Mouse (Mus musculus): Measurements from ENCODE around the gene Rbpms2. TPM values are rescaled to one million over a fixed set of nuclear protein-coding genes. Genes with fewer than 3 reads are reported as not detected.

Rbpms2 gene
- polyA plus RNA-seq, 1 experiment from 2014 or later: 4.7 TPM

DNA sequence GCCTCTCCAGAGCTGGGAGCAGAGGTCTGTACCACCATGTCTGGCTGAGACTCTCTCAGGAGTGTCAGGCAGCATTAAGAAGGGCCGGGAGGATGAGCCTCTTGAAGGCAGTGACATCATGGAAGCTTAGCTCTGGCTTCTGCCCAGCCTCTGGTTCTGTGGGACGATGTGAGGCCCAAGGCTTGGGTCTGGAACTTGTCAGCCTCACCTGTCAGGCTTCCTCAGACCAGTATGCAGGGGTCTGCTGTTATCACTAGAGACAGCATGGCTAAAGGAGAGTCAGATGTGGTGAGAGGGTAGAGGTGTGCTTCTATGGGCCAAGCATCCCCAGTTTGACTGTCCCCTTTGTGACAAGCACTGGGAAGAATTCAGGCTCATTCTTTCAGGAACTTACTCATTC, 16.4 kb upstream of the Rbpms2 start:
- 77% methylated on average over 2 of the region's 2 CpGs for WGBS
- no peak overlapping the region for H3K4me3 ChIP-seq (replicated peaks; ENCODE audit: low read length)
- H3K27ac ChIP-seq: no peak overlapping the region
- H3K4me2 ChIP-seq (replicated peaks): no peak overlapping the region
- no peaks in the 10 kb centered on the region for H3K9me3 ChIP-seq (ENCODE audit: control insufficient read depth, low read length)
- DNase-seq (ENCODE audit: low spot score) (no peak), ATAC-seq (ENCODE audit: low FRiP score) (no peak)
- H3K9ac ChIP-seq: no peak overlapping the region
- H3K27me3 ChIP-seq (ENCODE audit: control insufficient read depth, insufficient read depth, low read length): no peaks in the 10 kb centered on the region
- no peaks in the 10 kb centered on the region for H3K36me3 ChIP-seq (replicated peaks; ENCODE audit: control insufficient read depth, insufficient read depth)
- H3K4me1 ChIP-seq (replicated peaks; ENCODE audit: control insufficient read depth, insufficient read depth, low read length): no peaks in the 10 kb centered on the region

DNA sequence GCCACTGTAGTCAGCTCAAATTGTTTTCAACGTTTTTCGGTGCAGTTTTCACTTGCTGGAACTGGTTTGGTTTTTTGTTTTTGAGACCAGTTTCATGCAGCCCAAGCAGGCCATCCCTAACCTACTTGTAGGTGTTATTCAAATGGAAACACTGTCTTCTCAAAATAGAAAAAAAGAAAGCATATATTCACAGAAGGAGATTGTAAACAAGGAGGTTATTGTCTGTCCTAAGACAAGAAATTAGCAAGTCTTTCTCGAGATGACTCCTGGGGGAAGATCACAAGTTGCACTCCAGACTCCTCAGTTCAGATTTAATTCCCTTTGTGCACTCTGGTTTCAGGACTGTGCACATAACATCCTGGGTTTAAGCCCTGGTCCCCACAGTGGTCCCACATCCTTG, 10.1 kb upstream of the Rbpms2 start:
- WGBS: 66% methylated on average over 3 of the region's 3 CpGs
- Histone ChIP-seq H3K9ac (no peak overlapping the region), H3K4me3 (replicated peaks; ENCODE audit: low read length) (no peak overlapping the region), H3K9me3 (ENCODE audit: control insufficient read depth, low read length) (no peaks in the 10 kb centered on the region), H3K27ac (no peak overlapping the region), H3K36me3 (replicated peaks; ENCODE audit: control insufficient read depth, insufficient read depth) (no peaks in the 10 kb centered on the region), H3K27me3 (ENCODE audit: control insufficient read depth, insufficient read depth, low read length) (no peaks in the 10 kb centered on the region), H3K4me1 (replicated peaks; ENCODE audit: control insufficient read depth, insufficient read depth, low read length) (no peaks in the 10 kb centered on the region), H3K4me2 (replicated peaks) (no peak overlapping the region)
- ATAC-seq (ENCODE audit: low FRiP score) (no peak), DNase-seq (ENCODE audit: low spot score) (no peak)

DNA sequence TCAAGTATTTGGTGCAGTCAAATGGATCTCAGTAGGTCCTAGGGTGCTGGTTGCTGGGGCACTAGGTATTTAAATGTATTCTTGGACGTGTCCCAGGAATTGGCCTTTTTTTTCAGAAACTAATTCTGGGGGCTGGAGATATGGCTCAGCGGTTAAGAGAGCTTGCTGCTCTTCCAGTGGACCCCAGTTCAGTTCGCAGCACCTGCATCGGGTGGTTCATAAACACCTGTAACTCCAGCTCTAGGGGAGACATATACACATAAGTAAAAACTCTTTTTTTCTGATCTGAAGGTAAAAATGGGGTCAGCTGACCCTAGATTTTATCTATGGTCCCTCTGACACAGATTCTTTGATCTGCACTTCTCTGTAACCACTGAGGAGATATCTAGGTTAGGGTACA, 8.3 kb upstream of the Rbpms2 start:
- ATAC-seq (ENCODE audit: low FRiP score) (no peak), DNase-seq (ENCODE audit: low spot score) (no peak)
- Histone ChIP-seq H3K9me3 (ENCODE audit: control insufficient read depth, low read length) (no peaks in the 10 kb centered on the region), H3K27ac (no peak overlapping the region), H3K4me1 (replicated peaks; ENCODE audit: control insufficient read depth, insufficient read depth, low read length) (no peaks in the 10 kb centered on the region), H3K36me3 (replicated peaks; ENCODE audit: control insufficient read depth, insufficient read depth) (no peaks in the 10 kb centered on the region), H3K9ac (no peak overlapping the region), H3K4me2 (replicated peaks) (no peak overlapping the region), H3K4me3 (replicated peaks; ENCODE audit: low read length) (no peak overlapping the region), H3K27me3 (ENCODE audit: control insufficient read depth, insufficient read depth, low read length) (peaks cover 5% of the 10 kb centered on the region; the same call in 1 of the 2 replicates)
- WGBS: 89% methylated on average over 4 of the region's 4 CpGs

DNA sequence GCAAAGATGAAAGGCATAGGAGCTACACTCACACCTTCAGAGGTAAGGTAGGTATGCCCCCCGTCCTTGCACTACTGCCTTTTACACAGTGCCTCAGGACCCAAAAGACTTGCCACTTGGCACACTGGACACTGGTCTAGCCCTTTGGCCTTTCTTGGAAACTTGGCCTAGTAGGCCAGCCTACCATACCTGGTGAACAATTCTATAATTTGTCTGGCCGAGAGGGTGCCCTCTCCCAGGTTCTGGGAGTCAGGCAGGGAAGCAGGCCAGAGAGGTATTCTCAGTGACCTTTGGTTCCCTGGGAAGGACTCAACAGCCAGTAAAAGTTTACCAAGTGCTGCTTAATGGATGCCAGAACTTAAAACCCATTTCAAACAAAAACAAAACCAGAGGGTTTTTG, 7.8 kb upstream of the Rbpms2 start:
- Histone ChIP-seq H3K4me3 (replicated peaks; ENCODE audit: low read length) (no peak overlapping the region), H3K4me2 (replicated peaks) (no peak overlapping the region), H3K9ac (no peak overlapping the region), H3K27me3 (ENCODE audit: control insufficient read depth, insufficient read depth, low read length) (peaks cover 7% of the 10 kb centered on the region; the same call in 1 of the 2 replicates), H3K9me3 (ENCODE audit: control insufficient read depth, low read length) (no peaks in the 10 kb centered on the region), H3K36me3 (replicated peaks; ENCODE audit: control insufficient read depth, insufficient read depth) (no peaks in the 10 kb centered on the region), H3K27ac (no peak overlapping the region), H3K4me1 (replicated peaks; ENCODE audit: control insufficient read depth, insufficient read depth, low read length) (no peaks in the 10 kb centered on the region)
- no peak for DNase-seq (ENCODE audit: low spot score)
- ATAC-seq (ENCODE audit: low FRiP score): no peak
- WGBS: 90% methylated on average over 2 of the region's 2 CpGs

GRCm38 (mm10) chr9:65622826-65623225, 6.6 kb upstream of the Rbpms2 start:
- no peaks in the 10 kb centered on the region for H3K4me1 ChIP-seq (replicated peaks; ENCODE audit: control insufficient read depth, insufficient read depth, low read length)
- 92% methylated on average over 5 of the region's 5 CpGs for WGBS
- no peak overlapping the region for H3K4me3 ChIP-seq (replicated peaks; ENCODE audit: low read length)

GRCm38 (mm10) chr9:65624266-65624665, 5.2 kb upstream of the Rbpms2 start:
- H3K4me1 ChIP-seq (replicated peaks; ENCODE audit: control insufficient read depth, insufficient read depth, low read length): no peaks in the 10 kb centered on the region; the same call in 1 of the 2 replicates
- peaks cover 28% of the 10 kb centered on the region for H3K27me3 ChIP-seq (ENCODE audit: control insufficient read depth, insufficient read depth, low read length)
- no peak overlapping the region for H3K9ac ChIP-seq
- no peak for DNase-seq (ENCODE audit: low spot score)
- no peak overlapping the region for H3K27ac ChIP-seq
- H3K9me3 ChIP-seq (ENCODE audit: control insufficient read depth, low read length): no peaks in the 10 kb centered on the region
- H3K4me3 ChIP-seq (replicated peaks; ENCODE audit: low read length): no peak overlapping the region
- WGBS: 80% methylated on average over 2 of the region's 2 CpGs
- H3K4me2 ChIP-seq (replicated peaks): no peak overlapping the region
- H3K36me3 ChIP-seq (replicated peaks; ENCODE audit: control insufficient read depth, insufficient read depth): no peaks in the 10 kb centered on the region
- ATAC-seq (ENCODE audit: low FRiP score): no peak

More at GRCm38 (mm10) chr9:65622826-65623225, 6.6 kb upstream of the Rbpms2 start:
- Histone ChIP-seq H3K27ac (no peak overlapping the region), H3K27me3 (ENCODE audit: control insufficient read depth, insufficient read depth, low read length) (peaks cover 14% of the 10 kb centered on the region; the same call in 1 of the 2 replicates), H3K9me3 (ENCODE audit: control insufficient read depth, low read length) (no peaks in the 10 kb centered on the region), H3K9ac (no peak overlapping the region), H3K4me2 (replicated peaks) (no peak overlapping the region), H3K36me3 (replicated peaks; ENCODE audit: control insufficient read depth, insufficient read depth) (no peaks in the 10 kb centered on the region)
- DNase-seq (ENCODE audit: low spot score) (no peak), ATAC-seq (ENCODE audit: low FRiP score) (no peak)

- under 1% methylated on average over 33 of the region's 83 CpGs for WGBS
- no peak overlapping the region for H3K27ac ChIP-seq
- no peak for DNase-seq (ENCODE audit: low spot score)
Observed at GRCm38 (mm10) chr9:65629767-65630630, 551 bp downstream of the Rbpms2 start.

DNA sequence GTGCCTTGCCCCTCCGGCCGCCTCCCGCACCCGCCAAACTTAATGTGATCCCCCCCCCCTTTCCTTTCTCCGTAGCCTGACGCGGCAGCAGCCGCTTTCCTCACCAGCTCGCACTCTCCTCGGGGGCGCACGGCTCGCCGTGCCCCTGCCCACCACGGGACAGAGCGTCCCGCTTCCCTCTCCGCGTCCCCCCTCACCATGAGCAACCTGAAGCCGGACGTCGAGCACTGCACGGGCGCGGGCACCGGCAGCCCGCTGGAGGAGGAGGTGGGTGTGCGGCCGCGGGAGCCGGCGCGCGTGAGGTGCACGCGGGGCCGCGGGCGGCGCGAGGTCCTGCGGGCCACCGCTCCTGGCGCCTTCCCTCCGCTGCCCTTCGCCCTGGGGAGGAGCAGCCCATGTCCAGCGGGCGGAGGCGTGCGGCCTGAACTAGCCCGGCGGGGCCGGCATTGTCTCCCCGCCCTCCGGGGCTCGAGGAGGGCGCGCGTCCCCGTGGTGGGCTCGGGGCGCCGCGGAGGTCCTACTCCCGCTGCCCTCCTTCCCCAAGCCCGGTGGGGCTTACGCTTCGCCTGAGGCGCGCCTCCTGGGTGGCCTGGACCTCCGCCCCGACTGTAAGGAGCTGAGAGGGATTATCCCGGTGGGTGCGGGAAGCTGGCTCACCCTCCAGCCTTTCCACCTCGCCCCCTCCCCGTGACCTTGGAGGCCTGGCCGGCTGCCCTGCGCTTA, 1.3 kb downstream of the Rbpms2 start:
- Histone ChIP-seq H3K4me3 (replicated peaks; ENCODE audit: low read length) (peak overlapping the region; percentile 61), H3K4me1 (replicated peaks; ENCODE audit: control insufficient read depth, insufficient read depth, low read length) (peaks cover 12% of the 10 kb centered on the region; the same call in 1 of the 2 replicates), H3K9ac (peak overlapping the region; percentile 64), H3K27me3 (ENCODE audit: control insufficient read depth, insufficient read depth, low read length) (peaks cover 54% of the 10 kb centered on the region), H3K36me3 (replicated peaks; ENCODE audit: control insufficient read depth, insufficient read depth) (no peaks in the 10 kb centered on the region), H3K9me3 (ENCODE audit: control insufficient read depth, low read length) (no peaks in the 10 kb centered on the region), H3K27ac (no peak overlapping the region), H3K4me2 (replicated peaks) (peak overlapping the region; percentile 99)
- DNase-seq (ENCODE audit: low spot score) (no peak), ATAC-seq (ENCODE audit: low FRiP score) (peak; percentile 66; the same call in 1 of the 2 replicates)
- WGBS: 0% methylated on average over 56 of the region's 78 CpGs

More at GRCm38 (mm10) chr9:65629767-65630630, 551 bp downstream of the Rbpms2 start:
- H3K4me1 ChIP-seq (replicated peaks; ENCODE audit: control insufficient read depth, insufficient read depth, low read length): peaks cover 12% of the 10 kb centered on the region; the same call in 1 of the 2 replicates
- H3K27me3 ChIP-seq (ENCODE audit: control insufficient read depth, insufficient read depth, low read length): peaks cover 54% of the 10 kb centered on the region
- H3K9me3 ChIP-seq (ENCODE audit: control insufficient read depth, low read length): no peaks in the 10 kb centered on the region
- peak overlapping the region; percentile 61 for H3K4me3 ChIP-seq (replicated peaks; ENCODE audit: low read length)
- ATAC-seq (ENCODE audit: low FRiP score): peak; percentile 81; the same call in 1 of the 2 replicates
- no peaks in the 10 kb centered on the region for H3K36me3 ChIP-seq (replicated peaks; ENCODE audit: control insufficient read depth, insufficient read depth)
- H3K4me2 ChIP-seq (replicated peaks): peak overlapping the region; percentile 99
- H3K9ac ChIP-seq: peak overlapping the region; percentile 64

GRCm38 (mm10) chr9:65631354-65632021, 2.0 kb downstream of the Rbpms2 start:
- Histone ChIP-seq H3K9ac (peak overlapping the region; percentile 64; the same call in 1 of the 2 replicates), H3K27me3 (ENCODE audit: control insufficient read depth, insufficient read depth, low read length) (peaks cover 47% of the 10 kb centered on the region), H3K36me3 (replicated peaks; ENCODE audit: control insufficient read depth, insufficient read depth) (no peaks in the 10 kb centered on the region), H3K4me2 (replicated peaks) (peak overlapping the region; percentile 99), H3K4me3 (replicated peaks; ENCODE audit: low read length) (peak overlapping the region; percentile 61), H3K9me3 (ENCODE audit: control insufficient read depth, low read length) (no peaks in the 10 kb centered on the region), H3K27ac (no peak overlapping the region), H3K4me1 (replicated peaks; ENCODE audit: control insufficient read depth, insufficient read depth, low read length) (peaks cover 12% of the 10 kb centered on the region; the same call in 1 of the 2 replicates)
- DNase-seq (ENCODE audit: low spot score) (no peak), ATAC-seq (ENCODE audit: low FRiP score) (no peak)
- WGBS: 18% methylated on average over 16 of the region's 16 CpGs
